Mouse (Mus musculus) intestine, postnatal 0 days (tissue): Measurements from ENCODE around the gene Zfp661. TPM values are rescaled to one million over a fixed set of nuclear protein-coding genes. Genes with fewer than 3 reads are reported as not detected.
A peak's percentile ranks its signal among the peaks of the same experiment; 100 is the strongest.

ENCODE experiments used
- ATAC-seq: fragments of 200-750 bp; cut with Nextera tagmentation; 2 replicates; pipeline ENCODE4 v1.8.0; 2017; ENCODE audit warnings: mild to moderate bottlenecking, moderate TSS enrichment, moderate library complexity
- H3K27ac ChIP-seq: fragments of 300-500 bp; sonication (generic); 2 replicates; pipeline ENCODE4 v1.5.1; 2014; ENCODE audit warnings: mild to moderate bottlenecking, low read depth, low read length, moderate library complexity
- H3K27me3 ChIP-seq: fragments of 300-500 bp; sonication (generic); replicated peaks from 2 replicates; pipeline ENCODE4 v1.6.1; 2014; ENCODE audit warnings: low read length, mixed read lengths; ENCODE audit not compliant: control insufficient read depth, insufficient read depth
- H3K36me3 ChIP-seq: fragments of 300-500 bp; sonication (generic); 2 replicates; pipeline ENCODE4 v1.6.1; 2014; ENCODE audit warnings: mild to moderate bottlenecking, moderate library complexity; ENCODE audit not compliant: control insufficient read depth, insufficient read depth
- H3K4me1 ChIP-seq: fragments of 300-500 bp; sonication (generic); replicated peaks from 2 replicates; pipeline ENCODE4 v1.6.1; 2014; ENCODE audit warnings: antibody characterized with exemption, low read length, mixed read lengths; ENCODE audit not compliant: control insufficient read depth, insufficient read depth
- H3K4me2 ChIP-seq: fragments of 300-500 bp; sonication (generic); replicated peaks from 2 replicates; pipeline ENCODE4 v1.6.1; 2014; ENCODE audit warnings: low read depth, mild to moderate bottlenecking, moderate library complexity
- H3K4me3 ChIP-seq: fragments of 300-500 bp; sonication (generic); 2 replicates; pipeline ENCODE4 v1.5.1; 2014; ENCODE audit warnings: low read depth, low read length
- H3K9ac ChIP-seq: fragments of 300-500 bp; sonication (generic); 2 replicates; pipeline ENCODE4 v1.6.1; 2014; ENCODE audit warnings: mild to moderate bottlenecking, low read depth, low read length
- H3K9me3 ChIP-seq: fragments of 300-500 bp; sonication (generic); 2 replicates; pipeline ENCODE4 v1.6.1; 2016; ENCODE audit warnings: mixed run types; ENCODE audit not compliant: control insufficient read depth
- CTCF ChIP-seq: sonication (generic); IDR thresholded peaks from 2 replicates; pipeline ENCODE4 v1.5.1; 2016; ENCODE audit warnings: low read depth, mild to moderate bottlenecking, control low read depth, antibody characterized with exemption, moderate library complexity
- WGBS: fragments of 180-500 bp; shearing (Covaris S2); extraction: QIAGEN DNeasy Blood & Tissue Kit; methylation state at CpG from one replicate; pipeline ENCODE4 v1.1.7; 2014; 5-methylcytosine and 5-hydroxymethylcytosine counted together
- polyA plus RNA-seq: library from polyadenylated mRNA; unstranded; fragments of >200 nt; fragmentation: Nextera tagmentation; extraction: Ambion mirVana; gene quantifications from 2 replicates; pipeline ENCODE4 v1.2.1, GENCODE M21; 2015

The Zfp661 gene
- polyA plus RNA-seq, 1 experiment from 2014 or later: 1.1 TPM

DNA sequence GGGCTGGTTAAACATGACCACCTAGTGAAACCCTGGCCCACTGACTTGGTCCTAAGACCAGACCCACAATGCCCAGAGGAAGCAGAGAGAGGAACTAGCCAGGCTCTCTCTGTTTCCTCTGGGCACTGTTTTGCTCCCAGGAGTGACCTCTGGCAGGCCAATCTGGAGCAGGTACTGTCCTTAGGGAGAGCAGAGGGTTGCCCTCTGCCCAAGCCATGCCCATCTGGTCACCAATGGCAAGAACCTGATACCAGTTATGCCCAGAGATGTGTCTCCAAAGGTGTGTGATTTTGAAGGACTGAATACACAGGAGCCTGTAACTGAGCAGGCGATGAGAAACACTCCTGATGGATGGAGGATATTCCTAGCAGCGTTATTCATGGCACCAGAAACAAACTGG is 45.2 kb downstream of the Zfp661 start:
- Histone ChIP-seq H3K27me3 (peaks cover 13% of the 10 kb centered on the region; the same call in 1 of the 2 replicates), H3K36me3 (no peaks in the 10 kb centered on the region), H3K27ac (no peak overlapping the region), H3K9ac (no peak overlapping the region), H3K9me3 (no peaks in the 10 kb centered on the region), H3K4me3 (no peak overlapping the region), H3K4me1 (no peaks in the 10 kb centered on the region), H3K4me2 (no peak overlapping the region; the same call in 1 of the 2 replicates)
- no peak for TF ChIP-seq CTCF
- 84% methylated on average over 2 of the region's 2 CpGs for WGBS
- ATAC-seq: no peak

DNA sequence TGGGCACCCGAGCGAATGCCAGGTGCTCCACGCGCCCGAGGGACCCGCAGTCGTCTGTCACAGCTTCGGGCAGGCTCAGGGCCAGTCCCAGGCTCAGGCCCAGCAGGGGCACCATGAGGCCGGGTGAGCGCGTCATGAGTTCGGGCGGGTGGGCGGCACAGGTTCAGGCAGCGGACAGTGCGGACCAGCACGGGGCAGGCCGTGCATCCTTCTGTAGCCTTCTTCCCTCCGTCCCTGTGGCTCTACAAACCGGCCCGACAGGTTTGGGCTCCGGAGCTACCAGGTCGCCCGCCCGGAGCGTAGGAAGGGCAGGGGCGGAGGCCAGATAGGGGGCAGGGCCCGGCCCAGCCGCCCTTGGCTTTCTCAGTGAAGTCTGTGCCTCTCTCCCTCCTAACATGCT is 45.7 kb downstream of the Zfp661 start, which contains the start of gene Prom2:
Prom2 (minus strand) TSS at position 283 of the 400 bp plus-strand sequence.
- Histone ChIP-seq H3K4me3 (no peak within 1 kb of the TSS), H3K27me3 (peaks cover 13% of the 10 kb centered on the region; the same call in 1 of the 2 replicates), H3K27ac (no peak within 1 kb of the TSS), H3K36me3 (no peaks in the 10 kb centered on the region), H3K9ac (no peak within 1 kb of the TSS), H3K9me3 (no peaks in the 10 kb centered on the region), H3K4me2 (peak within 1 kb of the TSS; percentile 50), H3K4me1 (no peaks in the 10 kb centered on the region)
- no peak for TF ChIP-seq CTCF
- 3% methylated on average over 28 of the region's 29 CpGs for WGBS
- peak; percentile 43 for ATAC-seq

DNA sequence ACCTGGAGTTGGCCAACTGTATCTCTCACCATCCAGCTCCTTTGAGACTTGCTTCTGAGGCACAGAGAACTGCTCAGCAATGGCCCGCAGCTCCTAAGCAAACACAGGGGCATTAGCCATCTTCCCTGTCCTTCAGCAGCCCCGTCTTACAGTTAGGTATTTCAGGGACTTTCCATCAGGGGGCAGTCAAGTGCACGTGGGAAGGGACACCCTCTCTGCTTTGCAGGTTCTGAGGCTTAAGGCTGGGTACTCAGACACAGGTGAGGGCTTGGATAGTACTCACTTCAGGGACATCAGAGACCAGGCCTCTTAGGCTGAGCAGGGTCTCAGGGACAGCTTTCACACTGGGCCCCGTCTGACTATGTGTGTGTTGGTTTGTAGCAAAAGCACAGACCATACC is 47.4 kb downstream of the Zfp661 start:
- H3K4me3 ChIP-seq: no peak overlapping the region
- no peak overlapping the region for H3K4me2 ChIP-seq
- no peak overlapping the region for H3K9ac ChIP-seq
- H3K27ac ChIP-seq: no peak overlapping the region
- H3K36me3 ChIP-seq: no peaks in the 10 kb centered on the region
- no peaks in the 10 kb centered on the region for H3K9me3 ChIP-seq
- ATAC-seq: no peak
- WGBS: 31% methylated on average over 4 of the region's 4 CpGs
- H3K4me1 ChIP-seq: no peaks in the 10 kb centered on the region
- TF ChIP-seq CTCF: peak; percentile 65
- H3K27me3 ChIP-seq: peaks cover 13% of the 10 kb centered on the region; the same call in 1 of the 2 replicates

DNA sequence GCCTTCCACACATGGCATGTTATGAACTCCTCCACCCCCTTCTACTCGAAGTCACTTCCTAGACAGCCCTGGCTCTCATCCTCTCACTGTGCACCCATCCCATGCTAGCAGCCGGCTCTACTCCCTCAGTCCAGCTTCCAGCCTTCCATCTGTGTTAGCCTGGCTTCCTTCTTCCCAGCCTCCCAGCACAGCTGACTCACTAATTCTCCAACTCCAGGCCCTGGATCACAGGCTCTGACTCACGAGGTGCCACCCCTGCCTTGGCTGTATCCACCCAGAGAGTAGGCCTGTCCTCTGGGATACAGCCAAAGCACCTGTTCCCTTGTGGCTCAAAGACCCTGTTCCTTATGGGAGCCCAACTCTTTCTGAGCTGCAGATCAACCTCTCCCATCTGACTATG is 49.3 kb downstream of the Zfp661 start:
- Histone ChIP-seq H3K4me3 (no peak overlapping the region), H3K36me3 (no peaks in the 10 kb centered on the region), H3K4me2 (no peak overlapping the region), H3K9me3 (no peaks in the 10 kb centered on the region), H3K27ac (no peak overlapping the region), H3K9ac (no peak overlapping the region), H3K27me3 (peaks cover 13% of the 10 kb centered on the region; the same call in 1 of the 2 replicates), H3K4me1 (no peaks in the 10 kb centered on the region)
- no peak for ATAC-seq
- WGBS: 50% methylated on average over 3 of the region's 3 CpGs
- TF ChIP-seq CTCF: no peak

DNA sequence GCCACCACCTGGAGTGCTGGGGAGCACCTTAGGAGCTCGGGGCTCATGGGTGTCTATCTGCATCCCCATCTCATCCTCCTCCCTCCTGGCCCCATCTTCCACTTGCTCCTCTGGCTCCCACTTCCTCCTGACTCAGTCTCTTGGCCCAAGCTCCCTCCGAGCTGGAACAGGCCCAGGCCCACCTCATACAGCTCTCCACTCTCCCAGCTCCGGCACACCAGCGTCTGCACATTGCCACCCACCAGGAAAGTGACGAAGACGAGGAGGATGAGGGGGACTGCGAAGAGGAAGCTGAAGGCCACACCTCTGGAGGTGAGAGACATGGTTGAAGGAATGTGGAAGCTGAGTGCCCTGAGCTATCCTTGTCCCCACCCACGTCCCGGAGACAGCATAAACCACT is 51.5 kb downstream of the Zfp661 start:
- H3K4me2 ChIP-seq: no peak overlapping the region
- ATAC-seq: no peak
- WGBS: 81% methylated on average over 9 of the region's 9 CpGs

DNA sequence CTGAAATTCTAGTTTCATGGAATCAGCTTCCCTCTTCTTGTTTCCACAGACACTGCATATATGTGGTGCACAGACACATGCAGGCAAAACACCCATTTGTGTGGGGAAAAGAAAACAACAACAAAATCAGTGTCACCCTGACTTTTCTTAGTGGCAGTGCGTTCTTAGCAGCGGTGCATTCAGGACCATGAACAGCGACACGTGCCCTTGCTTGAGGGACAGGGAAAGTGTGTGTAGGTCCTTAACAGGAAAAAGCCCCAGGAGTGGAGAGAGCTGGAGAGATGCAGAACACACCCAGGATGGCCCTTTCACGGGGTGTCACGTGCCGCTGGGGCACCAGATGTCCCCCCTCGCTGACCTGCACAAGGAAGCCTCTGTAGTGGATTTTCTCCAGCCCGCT is 54.5 kb downstream of the Zfp661 start:
- no peak overlapping the region for H3K27ac ChIP-seq
- no peaks in the 10 kb centered on the region for H3K36me3 ChIP-seq
- H3K9ac ChIP-seq: no peak overlapping the region
- H3K4me1 ChIP-seq: no peaks in the 10 kb centered on the region
- no peaks in the 10 kb centered on the region for H3K27me3 ChIP-seq
- 11% methylated on average over 9 of the region's 9 CpGs for WGBS
- ATAC-seq: no peak
- H3K4me2 ChIP-seq: no peak overlapping the region
- H3K4me3 ChIP-seq: no peak overlapping the region
- no peaks in the 10 kb centered on the region for H3K9me3 ChIP-seq
- no peak for TF ChIP-seq CTCF

More for the DNA sequence above, 51.5 kb downstream of the Zfp661 start:
- Histone ChIP-seq H3K27me3 (peaks cover 6% of the 10 kb centered on the region; the same call in 1 of the 2 replicates), H3K9ac (no peak overlapping the region), H3K27ac (no peak overlapping the region), H3K36me3 (no peaks in the 10 kb centered on the region), H3K4me1 (no peaks in the 10 kb centered on the region), H3K9me3 (no peaks in the 10 kb centered on the region), H3K4me3 (no peak overlapping the region)
- no peak for TF ChIP-seq CTCF

DNA sequence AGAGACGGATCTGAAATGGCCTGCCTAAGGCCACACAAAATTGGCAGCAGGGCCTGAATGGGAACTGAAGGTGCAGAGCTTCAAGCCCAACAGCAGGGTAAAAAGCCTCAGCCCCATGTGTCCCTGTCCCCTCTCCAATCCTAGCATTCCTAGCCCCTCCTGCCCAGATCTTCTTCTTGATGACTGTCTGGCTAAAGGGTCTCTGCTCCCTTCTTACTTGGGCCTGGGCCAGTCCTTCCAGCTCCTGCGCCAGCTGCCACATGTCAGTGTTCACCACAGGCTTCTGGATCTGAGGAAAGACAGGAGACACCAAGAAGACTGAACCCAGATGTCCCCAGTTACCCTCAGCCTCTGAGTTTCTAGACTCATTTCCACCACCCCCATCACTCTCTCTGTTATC is 55.3 kb downstream of the Zfp661 start:
- ATAC-seq: no peak
- Histone ChIP-seq H3K9me3 (no peaks in the 10 kb centered on the region), H3K4me1 (no peaks in the 10 kb centered on the region), H3K4me3 (no peak overlapping the region), H3K27me3 (no peaks in the 10 kb centered on the region), H3K9ac (no peak overlapping the region), H3K36me3 (no peaks in the 10 kb centered on the region), H3K4me2 (no peak overlapping the region), H3K27ac (no peak overlapping the region)
- no peak for TF ChIP-seq CTCF
- 82% methylated on average over 2 of the region's 2 CpGs for WGBS
